24 mouse cellular contexts compared by ENCODE assay signal in the genomic region with DNA sequence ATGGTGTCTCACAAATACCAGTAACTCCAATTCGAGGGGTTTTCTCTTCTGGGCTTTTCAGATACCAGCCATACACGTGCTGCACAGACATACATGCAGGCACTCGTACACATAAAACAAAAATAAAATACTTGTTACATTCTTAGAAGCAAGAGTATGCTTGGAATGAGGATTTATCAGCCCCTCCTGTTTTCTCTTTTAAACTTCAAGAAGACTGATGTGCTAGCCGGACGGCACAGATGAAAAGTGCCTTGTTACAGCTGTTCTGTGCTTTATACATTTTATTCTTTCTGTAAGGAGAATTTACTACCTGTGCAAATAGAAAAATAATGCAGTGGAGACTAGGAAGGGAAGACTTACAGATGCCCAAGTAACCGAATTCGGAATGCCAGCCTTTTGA. TPM values are rescaled to one million over a fixed set of nuclear protein-coding genes. Genes with fewer than 3 reads are reported as not detected.
A peak's percentile ranks its signal among the peaks of the same experiment; 100 is the strongest.
DNase-seq lines count a peak whose midpoint lies in the region; ATAC-seq and TF ChIP-seq lines count a peak whose summit lies in the region.
"Had no signal": no experiment of that assay in that cellular context is flagged by ENCODE, and none has a peak within 500 bp of the region (broad histone marks: within the 10 kb centered on the region; RNA-seq: fewer than 3 reads in every experiment).

No protein-coding gene starts in this region.

- no peak for TF ChIP-seq POLR2A in heart, adult 2 months (IDR thresholded peaks at IDR 0.05; ENCODE audit: insufficient read depth, low read depth, low read length)

- peaks cover 31% of the 10 kb centered on the region for H3K4me1 ChIP-seq in heart, embryonic 11.5 days (ENCODE audit: control insufficient read depth, insufficient read depth, low read length)
- H3K4me1 ChIP-seq in heart, adult 2 months (ENCODE audit: control insufficient read depth, insufficient read depth, low read length): peaks cover 9% of the 10 kb centered on the region
- peaks cover 26% of the 10 kb centered on the region; the same call in 1 of the 2 replicates for H3K4me1 ChIP-seq in heart, postnatal 0 days (ENCODE audit: control insufficient read depth, insufficient read depth)
- H3K4me1 ChIP-seq in lung, postnatal 0 days (ENCODE audit: insufficient read depth, low read depth, low read length): peaks cover 4% of the 10 kb centered on the region; the same call in 1 of the 2 replicates

- TF ChIP-seq EP300 in heart, adult 2 months (IDR thresholded peaks at IDR 0.05; ENCODE audit: insufficient read depth, low read depth, low read length): no peak
- TF ChIP-seq EP300 in heart, postnatal 0 days (IDR thresholded peaks at IDR 0.05; ENCODE audit: low read depth): no peak
- TF ChIP-seq EP300 in lung, postnatal 0 days (IDR thresholded peaks at IDR 0.05): peak; percentile 88

- WGBS in heart, embryonic 11.5 days (ENCODE audit: insufficient replicate concordance): 46% methylated on average over 7 of the region's 7 CpGs
- WGBS in heart, adult 2 months: 42% methylated on average over 7 of the region's 7 CpGs
- WGBS in heart, postnatal 0 days: 35% methylated on average over 7 of the region's 7 CpGs
- 35% methylated on average over 7 of the region's 7 CpGs for WGBS in lung, postnatal 0 days

- no peak for TF ChIP-seq CTCF in heart, adult 2 months (IDR thresholded peaks at IDR 0.05)
- no peak for TF ChIP-seq CTCF in heart, postnatal 0 days (IDR thresholded peaks at IDR 0.05; ENCODE audit: low read depth)
- no peak for TF ChIP-seq CTCF in lung, postnatal 0 days (IDR thresholded peaks at IDR 0.05)

- peaks cover 4% of the 10 kb centered on the region for H3K9me3 ChIP-seq in heart, embryonic 11.5 days (replicated peaks; ENCODE audit: control insufficient read depth, low read length)
- H3K9me3 ChIP-seq in heart, postnatal 0 days (replicated peaks; ENCODE audit: control insufficient read depth, low read length): peaks cover 4% of the 10 kb centered on the region
- H3K9me3 ChIP-seq in lung, postnatal 0 days (ENCODE audit: low read length): no peaks in the 10 kb centered on the region
- H3K9me3 ChIP-seq: forebrain, embryonic 12.5 days; intestine, embryonic 15.5 days; midbrain, embryonic 15.5 days; neural tube, embryonic 13.5 days had no signal

- ATAC-seq in heart, embryonic 11.5 days (replicated peaks; ENCODE audit: insufficient number of reproducible peaks, low FRiP score, low TSS enrichment): no peak
- ATAC-seq in heart, postnatal 0 days (ENCODE audit: insufficient read depth, low read depth): no peak
- peak; percentile 56 for ATAC-seq in lung, postnatal 0 days
- ATAC-seq: hindbrain, embryonic 16.5 days; intestine, embryonic 15.5 days; liver, postnatal 0 days; midbrain, embryonic 15.5 days had no signal

- no peak overlapping the region for H3K4me2 ChIP-seq in heart, embryonic 11.5 days
- peak overlapping the region; percentile 3; the same call in 1 of the 2 replicates for H3K4me2 ChIP-seq in heart, postnatal 0 days (ENCODE audit: low read depth, low read length)
- H3K4me2 ChIP-seq in lung, postnatal 0 days (replicated peaks; ENCODE audit: low read depth, low read length): no peak overlapping the region
- H3K4me2 ChIP-seq: forebrain, embryonic 12.5 days; intestine, embryonic 15.5 days; liver, embryonic 11.5 days; midbrain, embryonic 15.5 days; neural tube, embryonic 13.5 days had no signal

- no peak for DNase-seq in heart, adult 2 months
- no peak for DNase-seq in heart, postnatal 0 days (ENCODE audit: low spot score)
- DNase-seq in heart, postnatal 25 days (ENCODE audit: low spot score): no peak
- peak; percentile 52 for DNase-seq in lung, postnatal 0 days (ENCODE audit: low spot score)
- DNase-seq in lung, postnatal 10 days: no peak
- peak; percentile 37 for DNase-seq in mesoderm, embryonic 11.5 days (ENCODE audit: low read depth, low spot score)
- DNase-seq: adrenal gland, postnatal 25 days; cerebellum, adult 8-10 months; left cerebral cortex, postnatal 4 days; liver, postnatal 0 days; lung, postnatal 36 days; retina, postnatal 1 day; thymus, postnatal 25 days had no signal

- H3K9ac ChIP-seq in heart, embryonic 11.5 days (ENCODE audit: low read depth, low read length): no peak overlapping the region
- no peak overlapping the region for H3K9ac ChIP-seq in heart, adult 2 months (ENCODE audit: low read depth, low read length)
- H3K9ac ChIP-seq in heart, postnatal 0 days (replicated peaks; ENCODE audit: low read depth, low read length): no peak overlapping the region
- H3K9ac ChIP-seq in lung, postnatal 0 days (replicated peaks; ENCODE audit: low read depth): no peak overlapping the region
- H3K9ac ChIP-seq: forebrain, embryonic 12.5 days; intestine, embryonic 15.5 days; liver, postnatal 0 days; midbrain, embryonic 15.5 days; neural tube, embryonic 13.5 days had no signal

- no peak overlapping the region for H3K4me3 ChIP-seq in heart, embryonic 11.5 days (ENCODE audit: low read depth, low read length)
- no peak overlapping the region for H3K4me3 ChIP-seq in heart, adult 2 months
- no peak overlapping the region for H3K4me3 ChIP-seq in heart, postnatal 0 days (ENCODE audit: low read depth, low read length)
- no peak overlapping the region for H3K4me3 ChIP-seq in lung, postnatal 0 days (ENCODE audit: low read depth, low read length)
- H3K4me3 ChIP-seq: erythroblast, embryonic 14.5 days; forebrain, embryonic 12.5 days; hindbrain, embryonic 10.5 days; intestine, embryonic 15.5 days; midbrain, embryonic 15.5 days; myocyte; neural tube, embryonic 13.5 days had no signal

- H3K27me3 ChIP-seq in heart, embryonic 11.5 days (ENCODE audit: control insufficient read depth, insufficient read depth, low read length): no peaks in the 10 kb centered on the region
- no peaks in the 10 kb centered on the region for H3K27me3 ChIP-seq in heart, adult 2 months (ENCODE audit: control insufficient read depth, insufficient read depth, low read length)
- H3K27me3 ChIP-seq in heart, postnatal 0 days (ENCODE audit: control insufficient read depth, insufficient read depth, low read length): no peaks in the 10 kb centered on the region
- H3K27me3 ChIP-seq in lung, postnatal 0 days (replicated peaks; ENCODE audit: insufficient read depth, low read length): no peaks in the 10 kb centered on the region
- H3K27me3 ChIP-seq: forebrain, embryonic 12.5 days; intestine, embryonic 15.5 days; megakaryocyte, embryonic 14.5 days; midbrain, embryonic 15.5 days; neural tube, embryonic 13.5 days had no signal

- H3K36me3 ChIP-seq in heart, embryonic 11.5 days (ENCODE audit: control insufficient read depth, insufficient read depth, low read length): peaks cover 4% of the 10 kb centered on the region; the same call in 1 of the 2 replicates
- 0 out of 2 replicates have a peak, but pooled peaks cover 3% of the 10 kb centered on the region for H3K36me3 ChIP-seq in heart, adult 2 months (ENCODE audit: control insufficient read depth, insufficient read depth, low read length)
- 0 out of 2 replicates have a peak, but pooled peaks cover 4% of the 10 kb centered on the region for H3K36me3 ChIP-seq in heart, postnatal 0 days (replicated peaks; ENCODE audit: control insufficient read depth, insufficient read depth, low read length)
- H3K36me3 ChIP-seq in lung, postnatal 0 days (ENCODE audit: insufficient read depth, low read length): no peaks in the 10 kb centered on the region
- H3K36me3 ChIP-seq: forebrain, embryonic 12.5 days; intestine, embryonic 15.5 days; midbrain, embryonic 15.5 days had no signal

- intact Hi-C loops in heart, adult 2 months (cut with DNase I): no loop called here
- intact Hi-C loops in heart, postnatal 25 days (cut with DNase I): no loop called here

- H3K27ac ChIP-seq in heart, embryonic 11.5 days (ENCODE audit: low read depth, low read length): peak overlapping the region; percentile 29; the same call in 1 of the 2 replicates
- H3K27ac ChIP-seq in heart, adult 2 months: no peak overlapping the region
- no peak overlapping the region for H3K27ac ChIP-seq in heart, postnatal 0 days (ENCODE audit: low read depth)
- peak overlapping the region; percentile 32; the same call in 1 of the 2 replicates for H3K27ac ChIP-seq in lung, postnatal 0 days (ENCODE audit: low read length)
- H3K27ac ChIP-seq: forebrain, embryonic 12.5 days; hindbrain, embryonic 10.5 days; intestine, embryonic 15.5 days; midbrain, embryonic 15.5 days; neural tube, embryonic 13.5 days had no signal

- peaks cover 5% of the 10 kb centered on the region for H3K79me2 ChIP-seq in heart, adult 2 months (replicated peaks; ENCODE audit: control insufficient read depth, insufficient read depth, low read length)

RNA-seq across cellular contexts. Expression of a gene that starts 15.2 kb away (rescaled TPM):
- 94.3 and 104 TPM in 2 replicates for polyA plus RNA-seq in heart, embryonic 11.5 days (2014; fragmentation: Nextera tagmentation; extraction: Ambion mirVana)
- total RNA-seq in heart, adult 2 months (2021): 10 to 100 TPM; 64.6 to 74.4 TPM
- polyA plus RNA-seq in heart, adult 2 months (2012; rRNA removed): 15.1 and 28.2 TPM in 2 replicates
- 28.3 and 37.7 TPM in 2 replicates for total RNA-seq in heart, postnatal 0 days (2014; rRNA removed; ENCODE audit: low replicate concordance)
- 64.8 and 67.0 TPM in 2 replicates for polyA plus RNA-seq in heart, postnatal 0 days (2015; fragmentation: Nextera tagmentation; extraction: Ambion mirVana)
- 10 to 100 TPM; 67.8 to 71.3 TPM for total RNA-seq in heart, postnatal 25 days (2021)
- polyA plus RNA-seq in lung, postnatal 0 days (2015; fragmentation: Nextera tagmentation; extraction: Ambion mirVana): 277 and 282 TPM in 2 replicates

Comparison
In these comparisons a context has a peak if more than half of its experiments do, and no peak if none do; other contexts are left out.
1. H3K27ac ChIP-seq: peak in heart, embryonic 11.5 days (single experiment) and lung, postnatal 0 days (single experiment); none in heart, adult 2 months (single experiment) and heart, postnatal 0 days (single experiment).
2. DNase-seq: peak in lung, postnatal 0 days (single experiment) and mesoderm, embryonic 11.5 days (single experiment); none in heart, adult 2 months (0 of 2), heart, postnatal 0 days (single experiment), heart, postnatal 25 days (single experiment) and lung, postnatal 10 days (single experiment).